Mouse (Mus musculus): Measurements from ENCODE around the gene Crhr1.

- TF ChIP-seq GATA1 (IDR thresholded peaks at IDR 0.05; ENCODE audit: borderline replicate concordance, low read length), result no peak
- no peak for TF ChIP-seq FLI1 (IDR thresholded peaks at IDR 0.05; ENCODE audit: low read length)
Measured at GRCm38 (mm10) chr11:104171281-104171781, 38.7 kb downstream of the Crhr1 start.

Data from megakaryocyte, embryonic 14.5 days (primary cell).